Mouse (Mus musculus): Measurements from ENCODE around the gene Rab43. TPM values are rescaled to one million over a fixed set of nuclear protein-coding genes. Genes with fewer than 3 reads are reported as not detected.

Rab43 gene
- polyA plus RNA-seq, 1 experiment from 2014 or later, result 4.4 TPM

- Histone ChIP-seq H3K4me1 (peaks cover 14% of the 10 kb centered on the region; the same call in 1 of the 2 replicates), H3K4me3 (no peak overlapping the region), H3K27ac (no peak overlapping the region), H3K36me3 (no peaks in the 10 kb centered on the region), H3K9me3 (no peaks in the 10 kb centered on the region), H3K27me3 (ENCODE audit: insufficient read depth, poor library complexity, severe bottlenecking) (peaks cover 12% of the 10 kb centered on the region; the same call in 1 of the 2 replicates)
- DNase-seq (ENCODE audit: low spot score), result peak; percentile 68
- WGBS, result 82% methylated on average over 8 of the region's 8 CpGs
These were observed 61.6 kb downstream of the Rab43 start for GRCm38 (mm10) chr6:87750184-87750910.

- Histone ChIP-seq H3K4me3 (no peak overlapping the region), H3K36me3 (no peaks in the 10 kb centered on the region), H3K27ac (no peak overlapping the region), H3K27me3 (ENCODE audit: insufficient read depth, poor library complexity, severe bottlenecking) (peaks cover 12% of the 10 kb centered on the region; the same call in 1 of the 2 replicates), H3K9me3 (no peaks in the 10 kb centered on the region), H3K4me1 (peaks cover 14% of the 10 kb centered on the region)
- no peak for DNase-seq (ENCODE audit: low spot score)
- 71% methylated on average over 6 of the region's 6 CpGs for WGBS
These were observed 63.4 kb downstream of the Rab43 start for GRCm38 (mm10) chr6:87748531-87748930.

GRCm38 (mm10) chr6:87748078-87748477, 63.9 kb downstream of the Rab43 start:
- H3K4me1 ChIP-seq, result peaks cover 14% of the 10 kb centered on the region
- H3K27me3 ChIP-seq (ENCODE audit: insufficient read depth, poor library complexity, severe bottlenecking), result peaks cover 10% of the 10 kb centered on the region; the same call in 1 of the 2 replicates
- no peak overlapping the region for H3K27ac ChIP-seq
- H3K9me3 ChIP-seq, result no peaks in the 10 kb centered on the region
- H3K36me3 ChIP-seq, result no peaks in the 10 kb centered on the region
- H3K4me3 ChIP-seq, result no peak overlapping the region
- 82% methylated on average over 2 of the region's 2 CpGs for WGBS
- no peak for DNase-seq (ENCODE audit: low spot score)

DNA sequence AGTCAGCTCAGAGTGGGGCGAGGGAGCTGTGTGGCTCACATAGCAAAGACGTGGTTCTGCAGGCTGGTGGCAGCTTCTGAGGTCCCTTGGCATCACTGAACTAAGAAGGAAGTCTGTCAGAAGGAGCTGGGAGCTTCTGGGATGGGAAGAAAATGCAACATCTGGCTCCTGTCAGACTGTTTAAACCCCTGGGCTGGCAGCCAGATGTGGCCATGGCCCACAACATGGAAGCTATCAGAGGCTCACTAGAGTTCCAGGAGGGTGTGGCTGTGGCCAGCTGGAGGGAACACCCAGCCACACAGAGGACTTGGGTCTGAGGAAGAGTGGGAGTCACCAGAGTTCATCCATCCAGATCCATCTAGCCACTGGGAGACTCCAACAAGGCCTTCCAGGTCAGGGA, 65.1 kb downstream of the Rab43 start:
- Histone ChIP-seq H3K4me3 (no peak overlapping the region), H3K4me1 (peaks cover 14% of the 10 kb centered on the region), H3K27me3 (ENCODE audit: insufficient read depth, poor library complexity, severe bottlenecking) (peaks cover 5% of the 10 kb centered on the region; the same call in 1 of the 2 replicates), H3K27ac (no peak overlapping the region), H3K36me3 (no peaks in the 10 kb centered on the region), H3K9me3 (no peaks in the 10 kb centered on the region)
- no peak for DNase-seq (ENCODE audit: low spot score)
- WGBS, result 78% methylated on average over 2 of the region's 2 CpGs

DNA sequence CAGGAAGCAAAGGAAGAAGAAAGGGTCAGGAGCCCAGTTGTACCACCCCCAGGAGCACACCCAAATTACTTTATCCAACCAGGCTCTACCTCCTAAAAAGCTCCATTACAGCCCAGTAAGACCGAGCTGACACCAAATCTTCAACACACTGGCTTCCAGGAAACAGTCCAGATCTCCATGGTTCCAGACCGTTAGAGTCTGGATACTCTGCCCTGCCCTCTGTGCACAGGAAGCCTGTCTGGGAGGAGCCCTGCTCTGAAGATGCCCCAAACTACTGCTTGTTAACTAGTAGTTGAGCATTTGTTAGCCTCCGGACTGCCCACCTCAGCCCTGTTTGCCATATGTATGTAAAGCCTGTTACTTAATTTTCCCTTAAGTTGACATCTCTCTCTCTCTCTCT, 65.9 kb downstream of the Rab43 start:
- Histone ChIP-seq H3K36me3 (no peaks in the 10 kb centered on the region), H3K4me1 (peaks cover 14% of the 10 kb centered on the region), H3K4me3 (no peak overlapping the region), H3K27ac (peak overlapping the region; percentile 36; the same call in 1 of the 2 replicates), H3K9me3 (no peaks in the 10 kb centered on the region), H3K27me3 (ENCODE audit: insufficient read depth, poor library complexity, severe bottlenecking) (0 out of 2 replicates have a peak, but pooled peaks cover 5% of the 10 kb centered on the region)
- WGBS, result 56% methylated on average over 3 of the region's 3 CpGs
- no peak for DNase-seq (ENCODE audit: low spot score)

- no peak overlapping the region for H3K27ac ChIP-seq
- no peaks in the 10 kb centered on the region for H3K36me3 ChIP-seq
- no peaks in the 10 kb centered on the region for H3K9me3 ChIP-seq
- peaks cover 16% of the 10 kb centered on the region for H3K4me1 ChIP-seq
- WGBS, result 48% methylated on average over 1 of the region's 1 CpGs
- no peak for DNase-seq (ENCODE audit: low spot score)
- H3K4me3 ChIP-seq, result no peak overlapping the region
- 0 out of 2 replicates have a peak, but pooled peaks cover 2% of the 10 kb centered on the region for H3K27me3 ChIP-seq (ENCODE audit: insufficient read depth, poor library complexity, severe bottlenecking)
These were observed 66.7 kb downstream of the Rab43 start for GRCm38 (mm10) chr6:87745301-87745700.

DNA sequence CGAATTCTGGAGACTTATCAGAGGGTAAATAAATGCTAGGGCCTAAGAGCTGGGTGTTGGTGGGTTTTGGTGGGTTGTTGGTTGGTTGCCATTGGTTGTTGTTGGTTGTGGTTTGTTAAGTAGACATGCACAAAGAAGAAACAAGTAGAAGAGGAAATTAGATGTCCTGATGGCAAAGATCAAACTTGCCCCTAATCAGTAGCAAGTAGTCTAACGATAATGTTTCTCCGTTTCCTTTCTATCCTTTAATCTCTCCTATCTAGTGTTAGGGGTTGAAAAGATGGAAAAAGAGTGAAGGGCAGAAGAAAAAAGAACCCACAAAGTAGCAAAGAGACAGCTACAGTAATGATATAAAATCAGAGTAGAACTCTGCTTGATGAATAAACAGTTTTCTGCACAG, 67.3 kb downstream of the Rab43 start:
- Histone ChIP-seq H3K36me3 (no peaks in the 10 kb centered on the region), H3K27me3 (ENCODE audit: insufficient read depth, poor library complexity, severe bottlenecking) (no peaks in the 10 kb centered on the region), H3K9me3 (no peaks in the 10 kb centered on the region), H3K4me1 (peaks cover 22% of the 10 kb centered on the region), H3K27ac (no peak overlapping the region), H3K4me3 (no peak overlapping the region)
- DNase-seq (ENCODE audit: low spot score), result no peak
- 64% methylated on average over 3 of the region's 3 CpGs for WGBS

- H3K9me3 ChIP-seq, result no peaks in the 10 kb centered on the region
- WGBS, result 73% methylated on average over 5 of the region's 5 CpGs
- no peak for DNase-seq (ENCODE audit: low spot score)
These were observed 68.7 kb downstream of the Rab43 start for GRCm38 (mm10) chr6:87743281-87743680.

DNA sequence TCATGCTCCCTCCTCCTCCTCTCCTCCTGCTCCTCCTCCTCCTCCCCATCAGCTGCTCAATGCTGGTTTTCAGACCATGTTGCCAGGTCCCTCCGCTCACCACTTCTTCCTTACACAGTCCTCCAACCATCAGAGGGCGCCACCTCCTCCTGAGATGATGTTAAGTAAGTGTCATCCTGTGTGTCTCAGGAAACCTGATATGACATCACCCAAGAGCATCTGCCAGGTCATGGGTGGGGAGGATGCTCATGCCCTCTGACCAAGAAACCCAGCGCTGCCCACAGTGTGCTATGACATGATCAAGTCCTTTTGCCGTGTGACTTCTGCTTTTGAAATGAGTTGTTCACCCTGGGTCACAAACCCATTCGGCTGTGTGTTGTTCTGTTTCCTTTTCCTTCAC, 69.2 kb downstream of the Rab43 start:
- DNase-seq (ENCODE audit: low spot score), result no peak
- H3K36me3 ChIP-seq, result no peaks in the 10 kb centered on the region
- H3K27me3 ChIP-seq (ENCODE audit: insufficient read depth, poor library complexity, severe bottlenecking), result peaks cover 3% of the 10 kb centered on the region; the same call in 1 of the 2 replicates
- WGBS, result 82% methylated on average over 5 of the region's 5 CpGs
- H3K9me3 ChIP-seq, result no peaks in the 10 kb centered on the region
- H3K27ac ChIP-seq, result no peak overlapping the region
- H3K4me1 ChIP-seq, result peaks cover 34% of the 10 kb centered on the region
- H3K4me3 ChIP-seq, result no peak overlapping the region

More at GRCm38 (mm10) chr6:87743281-87743680, 68.7 kb downstream of the Rab43 start:
- H3K36me3 ChIP-seq, result no peaks in the 10 kb centered on the region
- H3K4me3 ChIP-seq, result no peak overlapping the region
- no peak overlapping the region for H3K27ac ChIP-seq
- H3K27me3 ChIP-seq (ENCODE audit: insufficient read depth, poor library complexity, severe bottlenecking), result peaks cover 3% of the 10 kb centered on the region; the same call in 1 of the 2 replicates
- H3K4me1 ChIP-seq, result peaks cover 30% of the 10 kb centered on the region

GRCm38 (mm10) chr6:87741978-87742377, 70.0 kb downstream of the Rab43 start:
- no peak overlapping the region for H3K27ac ChIP-seq
- no peaks in the 10 kb centered on the region for H3K36me3 ChIP-seq
- no peak overlapping the region for H3K4me3 ChIP-seq
- 76% methylated on average over 8 of the region's 8 CpGs for WGBS
- no peak for DNase-seq (ENCODE audit: low spot score)
- H3K9me3 ChIP-seq, result no peaks in the 10 kb centered on the region
- H3K27me3 ChIP-seq (ENCODE audit: insufficient read depth, poor library complexity, severe bottlenecking), result peaks cover 3% of the 10 kb centered on the region; the same call in 1 of the 2 replicates
- H3K4me1 ChIP-seq, result peaks cover 34% of the 10 kb centered on the region

DNA sequence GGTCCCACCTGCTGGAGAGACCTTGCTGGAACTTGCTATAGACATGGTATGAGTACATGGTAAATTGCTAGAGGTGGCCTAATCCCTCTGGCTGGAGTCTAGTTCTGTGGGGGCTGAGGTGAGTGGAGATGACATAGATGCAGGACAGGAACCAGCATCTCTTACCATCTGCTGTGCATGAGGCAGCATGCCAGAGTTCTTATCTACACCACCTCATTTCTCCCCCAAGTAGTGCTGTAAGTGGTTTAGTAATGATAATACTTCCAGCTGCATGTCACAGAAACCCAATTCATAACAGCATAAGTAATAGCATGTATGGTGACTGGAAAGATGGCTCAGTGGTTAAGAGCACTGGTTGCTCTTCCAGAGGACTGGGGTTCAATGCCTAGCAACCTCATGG, 71.5 kb downstream of the Rab43 start:
- Histone ChIP-seq H3K27ac (peak overlapping the region; percentile 75; the same call in 1 of the 2 replicates), H3K27me3 (ENCODE audit: insufficient read depth, poor library complexity, severe bottlenecking) (peaks cover 8% of the 10 kb centered on the region; the same call in 1 of the 2 replicates), H3K36me3 (no peaks in the 10 kb centered on the region), H3K4me1 (peaks cover 30% of the 10 kb centered on the region), H3K9me3 (no peaks in the 10 kb centered on the region), H3K4me3 (no peak overlapping the region)
- no peak for DNase-seq (ENCODE audit: low spot score)

- WGBS, result 27% methylated on average over 6 of the region's 6 CpGs
- peak overlapping the region; percentile 75 for H3K27ac ChIP-seq
- no peak for DNase-seq (ENCODE audit: low spot score)
- H3K36me3 ChIP-seq, result no peaks in the 10 kb centered on the region
- no peak overlapping the region for H3K4me3 ChIP-seq
- H3K27me3 ChIP-seq (ENCODE audit: insufficient read depth, poor library complexity, severe bottlenecking), result peaks cover 14% of the 10 kb centered on the region; the same call in 1 of the 2 replicates
- no peaks in the 10 kb centered on the region for H3K9me3 ChIP-seq
- H3K4me1 ChIP-seq, result peaks cover 27% of the 10 kb centered on the region
These were observed 72.1 kb downstream of the Rab43 start for GRCm38 (mm10) chr6:87739898-87740297.
